Mouse (Mus musculus) hindbrain, embryonic 16.5 days (tissue): ENCODE data around the gene Sdc3. TPM values are rescaled to one million over a fixed set of nuclear protein-coding genes. Genes with fewer than 3 reads are reported as not detected.

Source experiments
- ATAC-seq: fragments of 200-750 bp; cut with Nextera tagmentation; 2 replicates; pipeline ENCODE4 v1.8.0; 2017; ENCODE audit warnings: moderate TSS enrichment, moderate library complexity
- H3K27ac ChIP-seq: fragments of 300-500 bp; sonication (generic); 2 replicates; pipeline ENCODE4 v1.5.1; 2014; ENCODE audit warnings: low read depth, mild to moderate bottlenecking, control low read depth, low read length, moderate library complexity
- H3K27me3 ChIP-seq: fragments of 300-500 bp; sonication (generic); replicated peaks from 2 replicates; pipeline ENCODE4 v1.6.1; 2014; ENCODE audit warnings: low read length; ENCODE audit not compliant: control insufficient read depth, insufficient read depth
- H3K36me3 ChIP-seq: fragments of 300-500 bp; sonication (generic); 2 replicates; pipeline ENCODE4 v1.6.1; 2014; ENCODE audit warnings: mild to moderate bottlenecking, low read length, moderate library complexity, mixed read lengths; ENCODE audit not compliant: control insufficient read depth, insufficient read depth
- H3K4me1 ChIP-seq: fragments of 300-500 bp; sonication (generic); 2 replicates; pipeline ENCODE4 v1.6.1; 2014; ENCODE audit warnings: low read depth, low read length; ENCODE audit not compliant: control insufficient read depth, insufficient read depth
- H3K4me2 ChIP-seq: fragments of 300-500 bp; sonication (generic); 2 replicates; pipeline ENCODE4 v1.6.1; 2014; ENCODE audit warnings: mild to moderate bottlenecking, low read length, control low read depth, moderate library complexity
- H3K4me3 ChIP-seq: fragments of 300-500 bp; sonication (generic); 2 replicates; pipeline ENCODE4 v1.5.1; 2014; ENCODE audit warnings: mild to moderate bottlenecking, low read length, control low read depth, moderate library complexity
- H3K9ac ChIP-seq: fragments of 300-500 bp; sonication (generic); 2 replicates; pipeline ENCODE4 v1.6.1; 2014; ENCODE audit warnings: low read depth, mild to moderate bottlenecking, control low read depth, low read length, moderate library complexity
- H3K9me3 ChIP-seq: fragments of 300-500 bp; sonication (generic); 2 replicates; pipeline ENCODE4 v1.6.1; 2014; ENCODE audit warnings: mild to moderate bottlenecking, low read length, moderate library complexity; ENCODE audit not compliant: control insufficient read depth
- WGBS: fragments of 180-500 bp; shearing (Covaris S2); extraction: QIAGEN DNeasy Blood & Tissue Kit; methylation state at CpG from one replicate; pipeline ENCODE4 v1.1.7; 2014; 5-methylcytosine and 5-hydroxymethylcytosine counted together
- polyA plus RNA-seq: library from polyadenylated mRNA; unstranded; fragments of >200 nt; fragmentation: Nextera tagmentation; extraction: Ambion mirVana; gene quantifications from 2 replicates; pipeline ENCODE4 v1.2.1, GENCODE M21; 2015

The Sdc3 gene
- polyA plus RNA-seq, 1 experiment from 2014 or later, result 151 TPM

DNA sequence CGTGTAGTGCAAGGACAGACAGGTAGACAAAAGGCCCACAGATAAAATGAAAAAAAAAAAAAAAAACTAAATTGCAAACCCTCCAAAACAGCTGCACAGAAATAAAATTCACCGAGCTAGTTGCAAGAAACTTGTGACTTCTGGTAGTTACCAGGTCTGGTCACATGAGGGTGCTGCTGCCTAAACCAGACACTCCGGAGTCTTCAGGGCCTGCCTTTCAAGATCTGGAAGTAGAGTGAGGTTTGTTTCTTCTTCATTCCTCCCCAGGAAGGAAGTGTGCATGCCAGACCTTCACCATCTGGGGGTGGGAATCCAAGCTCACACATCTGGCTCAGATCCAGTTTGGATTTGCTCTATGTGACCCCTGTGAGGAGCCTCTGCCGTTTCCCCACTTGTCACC lies 7.6 kb upstream of the Sdc3 start:
- Histone ChIP-seq H3K4me2 (no peak overlapping the region), H3K27me3 (no peaks in the 10 kb centered on the region), H3K27ac (no peak overlapping the region), H3K4me1 (no peaks in the 10 kb centered on the region), H3K4me3 (no peak overlapping the region), H3K9ac (no peak overlapping the region), H3K36me3 (peaks cover 6% of the 10 kb centered on the region), H3K9me3 (no peaks in the 10 kb centered on the region)
- WGBS, result 29% methylated on average over 4 of the region's 4 CpGs
- ATAC-seq, result no peak

GRCm38 (mm10) chr4:130787530-130787929 lies 4.8 kb upstream of the Sdc3 start:
- H3K9ac ChIP-seq, result no peak overlapping the region
- no peak for ATAC-seq
- H3K27ac ChIP-seq, result no peak overlapping the region
- no peaks in the 10 kb centered on the region for H3K36me3 ChIP-seq
- no peak overlapping the region for H3K4me2 ChIP-seq
- WGBS, result 79% methylated on average over 5 of the region's 5 CpGs
- H3K4me3 ChIP-seq, result no peak overlapping the region
- H3K9me3 ChIP-seq, result no peaks in the 10 kb centered on the region
- H3K27me3 ChIP-seq, result no peaks in the 10 kb centered on the region
- H3K4me1 ChIP-seq, result peaks cover 4% of the 10 kb centered on the region

DNA sequence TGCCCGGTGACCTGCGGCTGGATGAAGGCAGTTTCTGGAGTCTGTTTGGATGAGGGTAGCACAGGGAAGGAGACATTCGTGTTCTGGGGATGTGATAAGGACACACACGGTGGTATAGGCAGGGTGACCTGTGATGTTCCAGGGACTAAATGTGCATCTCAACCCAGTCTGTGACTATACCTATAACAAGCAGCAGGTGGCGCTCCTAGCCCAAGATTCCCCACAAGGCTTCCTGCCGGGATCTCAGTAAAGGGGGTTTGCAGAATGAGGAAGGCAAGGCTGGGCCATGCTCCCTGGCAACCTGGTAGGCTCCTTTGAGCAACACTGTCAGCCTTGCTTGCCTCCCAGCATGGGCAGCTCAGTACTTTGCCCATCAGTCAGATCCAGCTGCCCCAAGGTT lies 2.2 kb upstream of the Sdc3 start:
- H3K4me3 ChIP-seq, result no peak overlapping the region
- 7% methylated on average over 6 of the region's 6 CpGs for WGBS
- peak; percentile 34 for ATAC-seq

GRCm38 (mm10) chr4:130791811-130792375 lies 444 bp upstream of the Sdc3 start:
- peak overlapping the region; percentile 86 for H3K4me2 ChIP-seq
- no peaks in the 10 kb centered on the region for H3K9me3 ChIP-seq
- H3K4me3 ChIP-seq, result peak overlapping the region; percentile 83
- H3K27ac ChIP-seq, result peak overlapping the region; percentile 89
- WGBS, result 3% methylated on average over 19 of the region's 19 CpGs
- no peaks in the 10 kb centered on the region for H3K36me3 ChIP-seq
- H3K27me3 ChIP-seq, result no peaks in the 10 kb centered on the region
- H3K9ac ChIP-seq, result peak overlapping the region; percentile 99
- ATAC-seq, result peak; percentile 15
- H3K4me1 ChIP-seq, result peaks cover 25% of the 10 kb centered on the region

More for the DNA sequence above, 2.2 kb upstream of the Sdc3 start:
- H3K9ac ChIP-seq, result no peak overlapping the region
- no peaks in the 10 kb centered on the region for H3K9me3 ChIP-seq
- no peaks in the 10 kb centered on the region for H3K36me3 ChIP-seq
- no peaks in the 10 kb centered on the region for H3K27me3 ChIP-seq
- H3K4me2 ChIP-seq, result no peak overlapping the region
- H3K27ac ChIP-seq, result no peak overlapping the region
- peaks cover 20% of the 10 kb centered on the region for H3K4me1 ChIP-seq

DNA sequence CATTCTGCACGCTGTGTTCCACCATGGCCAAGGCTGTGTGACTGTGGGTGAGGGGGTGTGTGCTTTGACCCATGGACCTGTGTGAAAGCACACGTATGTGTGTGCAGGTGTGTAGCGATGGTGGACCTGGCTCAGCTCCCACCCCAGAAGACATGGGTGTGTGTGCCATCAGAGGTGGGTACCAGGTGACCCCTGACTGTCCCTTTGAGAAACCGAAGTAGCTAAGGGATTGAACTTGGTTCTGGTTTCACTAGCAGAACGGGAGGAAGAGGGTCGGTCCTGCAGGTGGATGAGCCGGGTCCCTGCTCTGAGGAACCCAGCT lies 804 bp downstream of the Sdc3 start:
- H3K36me3 ChIP-seq, result no peaks in the 10 kb centered on the region
- H3K27ac ChIP-seq, result peak overlapping the region; percentile 89
- H3K4me2 ChIP-seq, result peak overlapping the region; percentile 86
- WGBS, result 31% methylated on average over 7 of the region's 7 CpGs
- no peaks in the 10 kb centered on the region for H3K27me3 ChIP-seq
- no peaks in the 10 kb centered on the region for H3K9me3 ChIP-seq
- peak; percentile 35 for ATAC-seq
- H3K4me3 ChIP-seq, result peak overlapping the region; percentile 83
- peak overlapping the region; percentile 99 for H3K9ac ChIP-seq
- H3K4me1 ChIP-seq, result peaks cover 36% of the 10 kb centered on the region

DNA sequence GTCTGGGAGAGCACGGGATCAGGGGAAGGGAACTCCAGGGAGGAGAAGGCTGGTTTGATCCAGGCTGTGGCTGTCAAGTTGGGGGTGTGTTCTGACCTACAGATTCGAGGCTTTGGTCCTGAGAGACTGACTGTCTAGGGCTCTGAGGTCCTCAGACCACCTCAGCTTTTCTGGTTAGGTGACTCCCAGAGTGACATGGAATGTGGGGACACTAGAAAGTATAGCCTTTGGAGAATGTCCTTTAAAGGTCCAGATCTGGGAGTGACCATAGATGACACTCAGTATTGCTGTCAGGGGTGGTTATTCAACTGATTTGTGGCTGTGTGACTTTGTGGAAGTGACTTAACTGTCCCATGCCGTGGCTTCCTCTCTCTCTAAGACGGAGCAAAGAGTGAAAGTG lies 2.4 kb downstream of the Sdc3 start:
- no peaks in the 10 kb centered on the region for H3K36me3 ChIP-seq
- peaks cover 50% of the 10 kb centered on the region for H3K4me1 ChIP-seq
- no peak for ATAC-seq
- no peaks in the 10 kb centered on the region for H3K27me3 ChIP-seq
- no peaks in the 10 kb centered on the region for H3K9me3 ChIP-seq
- H3K4me3 ChIP-seq, result peak overlapping the region; percentile 39
- no peak overlapping the region for H3K27ac ChIP-seq
- H3K9ac ChIP-seq, result peak overlapping the region; percentile 45
- H3K4me2 ChIP-seq, result peak overlapping the region; percentile 74
- whole genome bisulfite sequencing, result 58% methylated on average over 4 of the region's 4 CpGs

GRCm38 (mm10) chr4:130795970-130796369 lies 3.6 kb downstream of the Sdc3 start:
- Histone ChIP-seq H3K36me3 (no peaks in the 10 kb centered on the region), H3K27ac (no peak overlapping the region), H3K9me3 (no peaks in the 10 kb centered on the region), H3K4me2 (no peak overlapping the region; the same call in 1 of the 2 replicates), H3K9ac (no peak overlapping the region), H3K27me3 (no peaks in the 10 kb centered on the region), H3K4me3 (no peak overlapping the region), H3K4me1 (peaks cover 50% of the 10 kb centered on the region)
- WGBS, result 82% methylated on average over 6 of the region's 6 CpGs
- no peak for ATAC-seq

DNA sequence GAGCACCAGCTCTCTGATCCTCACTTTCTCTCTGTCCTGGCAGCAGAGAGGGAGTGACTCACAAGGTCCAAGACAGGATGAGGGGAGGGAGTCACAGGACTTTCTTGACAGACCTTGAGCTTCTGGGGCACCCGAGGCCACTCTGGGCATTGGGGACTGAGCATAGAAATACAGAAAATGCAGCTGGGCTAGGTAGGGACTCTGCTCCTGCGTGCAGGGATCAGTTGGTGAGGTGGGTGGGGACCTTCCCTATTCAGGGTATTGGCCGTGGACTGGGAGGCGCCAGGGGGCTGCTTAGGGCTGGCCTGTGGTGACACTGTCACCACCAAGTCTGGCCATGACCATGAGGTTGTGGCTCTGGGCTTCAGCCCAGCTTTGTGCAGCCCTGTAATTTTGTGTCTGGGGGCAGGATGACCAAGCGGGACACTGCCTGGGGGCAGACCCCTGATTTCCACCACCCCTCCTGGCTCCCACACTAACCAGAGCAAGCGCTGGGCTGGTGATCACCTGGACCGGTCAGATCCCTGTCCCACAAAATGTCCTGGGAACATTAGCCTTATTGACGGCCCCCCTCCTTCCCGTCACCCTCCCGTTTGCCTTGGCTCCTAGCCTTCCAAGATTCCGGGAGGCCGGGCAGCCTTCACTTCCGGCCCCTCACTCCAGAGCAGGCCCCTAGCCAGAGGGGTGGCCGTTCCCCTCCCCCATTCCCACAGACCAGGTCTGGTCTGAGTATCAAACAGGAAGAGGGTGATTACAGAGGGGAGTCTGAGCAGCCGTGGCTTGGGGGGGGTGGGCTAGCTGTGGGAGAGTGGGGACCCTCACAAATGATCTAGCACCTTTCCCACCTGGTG lies 5.1 kb downstream of the Sdc3 start:
- no peaks in the 10 kb centered on the region for H3K36me3 ChIP-seq
- H3K4me3 ChIP-seq, result no peak overlapping the region
- no peaks in the 10 kb centered on the region for H3K27me3 ChIP-seq
- ATAC-seq, result peak; percentile 38; the same call in 1 of the 2 replicates
- WGBS, result 43% methylated on average over 15 of the region's 15 CpGs
- H3K27ac ChIP-seq, result 0 out of 2 replicates have a peak overlapping the region, but pooled peaks have one; percentile 4
- H3K9ac ChIP-seq, result no peak overlapping the region
- H3K4me1 ChIP-seq, result peaks cover 58% of the 10 kb centered on the region
- no peaks in the 10 kb centered on the region for H3K9me3 ChIP-seq
- peak overlapping the region; percentile 1; the same call in 1 of the 2 replicates for H3K4me2 ChIP-seq

DNA sequence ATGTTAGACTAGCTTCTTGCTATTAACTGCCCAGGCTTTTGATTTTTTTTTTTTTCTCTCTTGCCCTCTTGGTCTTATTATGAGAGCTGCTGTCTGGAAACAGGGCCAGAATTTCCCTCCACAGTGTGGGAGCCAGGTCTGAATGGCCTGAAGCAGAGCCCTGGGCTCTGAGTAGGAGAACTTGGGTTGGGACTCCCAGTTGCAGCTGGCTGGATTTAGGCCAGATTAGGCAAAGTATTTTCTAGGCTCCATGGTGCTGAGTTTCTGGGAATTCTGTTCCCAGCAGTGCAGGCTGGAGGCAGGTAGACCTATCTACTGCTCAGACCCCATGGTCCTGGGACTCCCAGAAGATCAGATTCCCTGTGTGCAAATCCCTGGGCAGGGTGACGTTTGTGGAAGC lies 6.1 kb downstream of the Sdc3 start:
- H3K36me3 ChIP-seq, result no peaks in the 10 kb centered on the region
- no peaks in the 10 kb centered on the region for H3K27me3 ChIP-seq
- ATAC-seq, result no peak
- H3K9ac ChIP-seq, result peak overlapping the region; percentile 9; the same call in 1 of the 2 replicates
- no peaks in the 10 kb centered on the region for H3K9me3 ChIP-seq
- peaks cover 62% of the 10 kb centered on the region for H3K4me1 ChIP-seq
- H3K4me2 ChIP-seq, result no peak overlapping the region
- peak overlapping the region; percentile 45; the same call in 1 of the 2 replicates for H3K27ac ChIP-seq
- no peak overlapping the region for H3K4me3 ChIP-seq
- 54% methylated on average over 1 of the region's 1 CpGs for WGBS
